Mouse (Mus musculus) spleen, postnatal 36 days (tissue): ENCODE measurements around the gene Fam178b.

Source experiments
- DNase-seq, 2 experiments: peaks; one replicate each; pipeline ENCODE4 v3.0.0; 2022; ENCODE audit warnings: low spot score in 2 of 2, mixed read lengths in 1 of 2

The Fam178b gene

DNA sequence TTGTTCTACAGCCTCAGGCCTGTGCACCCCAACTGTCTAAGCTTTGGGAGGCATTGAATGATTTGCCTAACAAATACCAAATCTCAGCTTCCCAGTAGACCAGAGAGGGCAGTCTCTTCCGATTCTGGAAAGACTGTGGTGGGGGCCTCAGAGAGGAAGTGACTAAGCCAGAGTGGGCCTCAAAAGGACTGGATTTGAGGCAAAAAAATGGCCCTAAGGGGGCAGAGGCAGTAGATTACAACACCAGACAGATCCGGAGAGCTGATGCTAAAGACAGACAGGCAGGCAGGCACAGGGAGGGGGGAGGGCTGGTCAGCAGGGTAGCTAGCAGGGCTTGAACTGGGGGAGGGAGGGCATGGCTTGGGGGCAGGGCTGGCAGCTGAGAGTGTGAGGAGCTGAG lies 116.6 kb downstream of the Fam178b start:
- no peak for DNase-seq

DNA sequence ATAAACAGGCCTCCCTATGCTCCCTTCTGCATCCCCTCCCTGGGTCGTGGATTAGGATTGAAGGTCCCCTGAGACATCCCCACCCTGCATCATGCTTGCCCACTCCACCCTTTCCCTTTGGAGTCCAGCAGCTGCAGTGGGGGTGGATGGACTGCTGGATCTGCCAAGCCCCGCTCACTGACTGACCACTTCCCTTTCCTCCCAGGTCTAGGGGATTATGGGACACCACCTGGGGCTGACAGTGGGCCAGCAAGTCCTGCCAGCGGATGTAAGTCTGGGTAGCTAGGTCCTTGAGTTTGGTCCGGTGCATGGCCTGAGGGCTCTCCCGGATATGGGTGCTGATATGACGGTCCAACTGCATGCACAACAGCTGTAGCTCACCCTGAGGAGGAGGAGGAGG lies 118.9 kb downstream of the Fam178b start:
- no peak for DNase-seq

DNA sequence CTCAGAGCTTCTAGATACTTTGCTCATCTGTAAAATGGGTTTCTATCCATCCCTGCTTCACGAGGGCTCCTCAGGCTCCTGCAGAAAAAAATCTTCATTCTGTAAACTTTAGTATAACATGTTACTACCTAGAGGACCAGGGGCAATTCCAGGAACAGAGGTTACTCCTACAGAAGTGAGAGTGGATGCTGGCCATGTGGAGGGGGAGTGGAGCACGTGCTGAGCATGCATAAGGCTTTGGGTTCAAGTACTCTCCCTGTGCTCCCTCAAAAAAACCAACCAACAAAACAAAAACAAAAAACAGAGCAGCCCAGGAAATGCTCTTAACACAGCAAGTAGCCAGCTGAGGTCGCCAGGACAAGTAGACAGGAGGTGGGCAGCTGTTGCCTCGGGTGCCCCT lies 119.4 kb downstream of the Fam178b start:
- DNase-seq = no peak

GRCm38 (mm10) chr1:36563197-36563596 lies 119.8 kb downstream of the Fam178b start:
- DNase-seq = no peak

DNA sequence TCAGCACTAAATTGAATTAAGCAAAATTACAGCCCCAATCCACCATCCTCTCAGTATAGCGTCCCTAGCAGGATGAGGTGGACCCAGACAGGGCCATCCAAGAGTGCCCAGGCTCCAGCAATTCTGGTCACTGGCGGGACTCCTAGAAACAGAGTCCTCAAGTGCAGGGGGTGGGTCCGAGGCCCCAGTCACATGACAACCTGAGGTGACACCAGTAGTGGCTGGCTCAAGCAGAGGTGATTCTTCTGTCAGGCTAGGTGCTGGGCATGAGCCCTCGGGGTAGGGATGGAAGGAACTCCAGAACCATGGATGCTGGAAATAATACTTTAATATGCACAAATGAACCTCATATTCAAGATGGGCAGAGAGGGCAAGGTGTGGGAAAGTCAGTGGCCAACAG lies 120.6 kb downstream of the Fam178b start:
- no peak for DNase-seq

GRCm38 (mm10) chr1:36560903-36561302 lies 122.1 kb downstream of the Fam178b start:
- no peak for DNase-seq

DNA sequence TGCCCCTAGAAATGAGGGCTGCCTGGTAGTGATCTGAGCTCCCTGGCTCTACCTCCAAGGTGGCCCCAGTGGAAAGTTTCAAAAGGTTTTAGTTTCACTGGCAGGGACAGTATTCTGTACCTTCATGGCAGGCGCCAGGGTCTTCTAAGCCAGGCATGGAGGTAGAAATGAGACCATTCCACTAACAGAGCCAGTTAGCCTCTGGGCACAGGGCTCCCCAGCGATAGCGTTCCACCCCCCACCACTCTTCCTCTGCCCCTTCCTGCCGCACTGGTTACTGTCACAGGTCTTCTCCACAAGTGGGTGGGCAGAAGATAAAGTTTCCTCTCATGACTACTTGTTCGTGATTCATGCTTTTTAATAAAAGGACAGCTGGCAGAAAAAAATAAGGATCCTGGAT lies 123.1 kb downstream of the Fam178b start:
- no peak for DNase-seq

DNA sequence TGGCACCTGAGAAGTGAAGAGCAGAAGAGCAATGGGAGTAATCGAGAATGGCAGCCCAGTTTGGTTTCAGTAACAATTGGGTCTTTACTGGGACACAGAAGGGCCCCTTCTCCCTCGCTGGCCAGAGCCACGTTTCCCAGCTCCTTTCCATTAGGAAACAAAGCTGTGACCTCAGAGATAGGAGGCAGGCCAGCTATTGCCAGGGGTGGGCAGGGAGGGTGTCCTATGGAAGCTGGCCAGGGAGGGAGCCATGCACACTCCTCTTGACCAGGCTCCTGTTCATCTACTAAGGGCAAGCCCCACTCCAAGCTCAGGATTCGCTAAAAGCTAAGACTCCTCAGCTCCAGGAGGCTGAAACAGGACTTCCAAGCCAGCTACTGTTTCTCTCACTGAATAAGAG lies 123.7 kb downstream of the Fam178b start:
- no peak for DNase-seq

- peak; percentile 42 to 45 for DNase-seq
Observed at GRCm38 (mm10) chr1:36558031-36558993, 124.7 kb downstream of the Fam178b start, which contains the start of gene Sema4c. TSS of gene Sema4c (minus strand) at chr1:36558349.

DNA sequence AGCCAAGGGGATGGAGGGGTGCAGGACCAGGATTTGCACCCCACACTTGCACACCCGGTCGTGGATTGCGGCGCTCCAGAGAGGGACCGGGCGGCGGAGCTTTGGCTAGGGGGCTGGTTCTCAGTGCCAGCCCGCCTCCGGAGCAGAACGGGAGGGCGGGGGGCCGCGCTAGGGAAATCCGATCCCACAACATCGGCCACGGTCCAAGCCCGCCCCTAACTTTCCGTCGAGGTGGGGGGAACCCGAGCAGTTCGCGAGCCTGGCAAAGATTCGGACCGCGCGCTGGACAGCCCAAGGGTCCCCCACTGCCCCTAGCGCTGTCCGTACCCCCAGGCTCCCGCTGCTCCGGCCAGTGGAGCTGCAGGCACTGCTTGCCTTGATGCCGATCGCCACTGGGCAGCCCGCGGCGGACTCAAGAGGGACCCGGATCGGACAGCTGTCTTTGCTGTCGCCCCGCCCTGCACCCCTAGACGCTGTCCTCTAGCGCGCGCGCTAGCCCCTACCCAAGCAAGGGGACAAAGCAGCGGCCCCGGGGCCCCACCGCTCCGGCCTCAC lies 125.4 kb downstream of the Fam178b start:
- peak in 1 of 2 experiments; percentile 29 for DNase-seq

DNA sequence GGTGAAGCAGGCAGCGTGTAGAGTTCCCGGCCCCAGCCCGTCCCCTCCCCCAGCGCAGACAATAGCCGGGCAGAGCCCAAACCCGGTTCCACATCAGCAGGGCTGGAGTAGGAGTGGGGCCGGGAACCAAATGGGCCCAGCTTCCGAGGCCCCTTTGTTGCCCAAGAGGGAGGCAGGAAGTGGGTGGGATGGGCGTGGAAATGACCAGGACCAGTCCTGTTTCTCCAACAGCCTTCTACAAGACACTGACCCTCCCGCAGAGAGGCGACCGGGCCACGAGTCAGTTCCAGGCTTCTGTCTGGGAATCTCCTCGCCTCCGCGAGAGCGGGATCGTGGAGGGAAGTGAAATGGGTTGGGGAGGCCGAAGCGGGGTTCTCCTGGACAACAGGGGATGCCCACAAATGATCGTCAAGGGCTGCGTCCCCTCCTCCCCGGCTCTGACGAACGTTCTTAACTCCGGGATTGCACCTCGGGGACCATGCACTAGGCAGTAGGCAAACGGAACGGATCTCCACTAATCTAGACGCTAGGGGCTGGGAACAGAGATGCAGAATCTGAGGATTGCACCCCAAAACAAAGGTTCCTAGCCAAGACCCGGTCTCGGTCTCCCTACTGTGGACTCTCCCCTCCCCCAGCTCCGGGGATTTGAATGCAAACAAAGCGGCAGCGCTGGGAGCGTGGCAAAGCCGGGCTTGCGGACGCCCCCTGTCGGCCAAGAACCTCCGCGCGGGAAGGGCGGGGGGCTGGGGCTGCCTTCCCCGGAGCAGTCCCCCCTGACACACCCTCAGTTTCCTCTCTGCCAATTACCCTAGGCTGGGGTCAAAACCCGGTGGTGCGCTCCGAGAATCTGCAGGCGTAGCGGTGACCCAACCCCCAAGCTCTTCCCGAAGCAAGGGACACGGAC lies 126.2 kb downstream of the Fam178b start:
- DNase-seq = peak; percentile 56 to 67

DNA sequence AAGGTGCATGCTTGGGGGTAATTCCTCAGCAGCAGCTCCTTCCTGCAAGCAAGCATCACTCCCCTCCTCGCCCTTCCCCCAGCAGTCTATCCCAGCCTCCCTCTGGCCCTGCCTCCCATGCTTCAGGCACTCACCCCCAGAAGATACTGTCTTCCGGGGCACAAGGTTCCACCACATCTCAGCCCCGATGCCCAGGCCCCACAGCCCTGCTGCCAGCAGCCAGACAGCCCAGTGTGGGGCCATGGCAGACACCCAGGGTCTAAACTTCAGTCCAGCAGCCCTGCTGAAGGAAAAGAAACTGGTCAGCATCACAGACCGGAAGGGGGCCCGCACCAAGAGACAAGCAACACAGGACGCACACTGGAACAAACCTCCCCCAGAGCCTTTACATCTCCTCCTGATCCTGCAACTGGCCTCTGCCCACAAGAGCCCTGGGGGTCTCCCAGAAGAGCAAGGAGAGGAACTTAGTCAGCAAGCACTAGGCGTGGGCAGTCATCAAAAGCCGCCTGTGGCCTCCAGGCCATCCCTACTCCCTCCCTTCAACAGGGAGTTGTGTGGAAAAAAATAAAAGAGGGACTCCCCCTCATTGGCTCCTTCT lies 127.1 kb downstream of the Fam178b start:
- DNase-seq = no peak

- no peak for DNase-seq
Observed at GRCm38 (mm10) chr1:36554633-36555399, 128.2 kb downstream of the Fam178b start.

DNA sequence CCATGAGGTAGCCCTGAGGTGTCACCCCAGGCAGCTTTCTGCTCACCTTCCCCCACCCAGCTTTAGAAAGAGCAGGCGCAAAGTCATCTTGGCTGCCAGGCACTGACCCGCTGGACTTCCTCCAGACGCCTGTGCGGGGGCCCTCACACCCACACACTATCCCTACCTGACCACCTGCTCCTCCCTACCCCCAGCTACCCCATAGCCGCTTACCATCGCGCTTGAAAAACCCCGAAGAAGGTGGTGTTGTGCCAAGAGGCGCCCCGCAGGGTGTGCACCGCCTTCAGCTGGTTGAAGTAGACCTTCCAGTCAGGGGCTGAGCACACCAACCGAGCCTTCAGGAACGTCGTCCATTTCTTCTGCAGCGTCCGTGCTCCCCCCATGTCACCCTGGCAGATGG lies 130.5 kb downstream of the Fam178b start:
- no peak for DNase-seq

DNA sequence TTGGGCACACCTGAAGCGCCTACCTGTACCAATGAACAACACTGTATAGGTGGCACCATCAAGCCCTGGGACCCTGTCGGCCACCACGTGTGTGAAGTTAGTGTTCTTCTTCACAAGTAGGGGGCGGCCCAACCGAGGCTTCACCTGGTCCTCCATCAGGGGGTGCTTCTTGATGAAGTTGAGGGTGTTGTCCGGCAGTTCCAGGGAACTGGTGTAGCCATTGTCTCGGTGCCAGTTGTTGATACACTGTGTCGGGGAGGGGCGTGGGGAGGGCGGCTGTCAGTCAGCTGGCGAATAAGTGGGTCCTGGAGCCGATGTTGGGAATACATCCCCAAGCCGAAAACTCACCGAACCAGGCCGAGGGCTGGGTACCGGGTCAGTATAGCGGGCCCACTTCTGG lies 131.1 kb downstream of the Fam178b start:
- DNase-seq = no peak

GRCm38 (mm10) chr1:36550075-36550863 lies 132.7 kb downstream of the Fam178b start:
- DNase-seq = no peak

GRCm38 (mm10) chr1:36549491-36549890 lies 133.5 kb downstream of the Fam178b start:
- DNase-seq = no peak

DNA sequence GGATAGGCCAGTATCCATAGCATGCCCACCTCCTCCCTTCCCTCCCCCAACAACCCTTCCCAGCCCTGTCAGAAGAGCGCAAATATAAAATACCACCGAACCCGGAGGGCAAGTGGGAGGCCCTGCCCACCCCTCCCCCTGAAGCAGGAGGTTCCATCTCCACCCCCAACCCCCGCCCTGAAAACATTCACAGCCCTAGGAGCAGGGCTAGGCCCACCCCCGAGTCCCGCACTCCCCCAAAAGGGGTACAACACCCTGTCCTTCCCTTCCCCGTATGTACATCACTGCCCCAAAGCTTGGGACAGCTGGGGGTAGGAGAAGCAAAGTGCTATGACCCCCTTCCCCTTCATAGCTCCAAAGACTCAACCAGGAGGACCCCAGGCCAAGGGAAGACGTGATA lies 134.2 kb downstream of the Fam178b start:
- DNase-seq = no peak

GRCm38 (mm10) chr1:36547981-36548598 lies 134.9 kb downstream of the Fam178b start:
- DNase-seq = peak in 1 of 2 experiments; percentile 28
